8 mouse cellular contexts compared by ENCODE assay signal in genomic region chr11:70654198-70654922, GRCm38 (mm10). TPM values are rescaled to one million over a fixed set of nuclear protein-coding genes. Genes with fewer than 3 reads are reported as not detected.
A peak's percentile ranks its signal among the peaks of the same experiment; 100 is the strongest.
DNase-seq lines count a peak whose midpoint lies in the region; ATAC-seq lines count a peak whose summit lies in the region.

Gene Pfn1 (minus strand): TSS chr11:70654644.

- H3K4me2 ChIP-seq in embryonic facial prominence, embryonic 12.5 days (replicated peaks), result peak within 1 kb of the TSS; percentile 97
- H3K4me2 ChIP-seq in kidney, embryonic 15.5 days, result peak within 1 kb of the TSS; percentile 95
- H3K4me2 ChIP-seq in liver, embryonic 11.5 days, result peak within 1 kb of the TSS; percentile 92

- peak within 1 kb of the TSS; percentile 99 for H3K27ac ChIP-seq in embryonic facial prominence, embryonic 12.5 days
- peak within 1 kb of the TSS; percentile 97 for H3K27ac ChIP-seq in heart, embryonic 10.5 days
- peak within 1 kb of the TSS; percentile 99 for H3K27ac ChIP-seq in kidney, embryonic 15.5 days
- peak within 1 kb of the TSS; percentile 100 for H3K27ac ChIP-seq in liver, embryonic 11.5 days (ENCODE audit: low read depth, low read length)

- peak within 1 kb of the TSS; percentile 99 for H3K4me3 ChIP-seq in embryonic facial prominence, embryonic 12.5 days
- peak within 1 kb of the TSS; percentile 100 for H3K4me3 ChIP-seq in heart, embryonic 10.5 days
- peak within 1 kb of the TSS; percentile 100 for H3K4me3 ChIP-seq in kidney, embryonic 15.5 days (replicated peaks)
- H3K4me3 ChIP-seq in liver, embryonic 11.5 days (ENCODE audit: low read depth, low read length), result peak within 1 kb of the TSS; percentile 100

- under 1% methylated on average over 61 of the region's 61 CpGs for whole genome bisulfite sequencing in embryonic facial prominence, embryonic 12.5 days
- WGBS in heart, embryonic 10.5 days, result under 1% methylated on average over 60 of the region's 61 CpGs
- under 1% methylated on average over 61 of the region's 61 CpGs for WGBS in kidney, embryonic 15.5 days
- under 1% methylated on average over 60 of the region's 61 CpGs for WGBS in liver, embryonic 11.5 days

- no peaks in the 10 kb centered on the region for H3K27me3 ChIP-seq in embryonic facial prominence, embryonic 12.5 days
- no peaks in the 10 kb centered on the region for H3K27me3 ChIP-seq in heart, embryonic 10.5 days (ENCODE audit: insufficient read depth, poor library complexity, severe bottlenecking)
- H3K27me3 ChIP-seq in kidney, embryonic 15.5 days, result no peaks in the 10 kb centered on the region
- no peaks in the 10 kb centered on the region for H3K27me3 ChIP-seq in liver, embryonic 11.5 days (replicated peaks; ENCODE audit: control insufficient read depth, insufficient read depth, low read length)
- no peaks in the 10 kb centered on the region for H3K27me3 ChIP-seq in splenic B cell, adult 2 months (ENCODE audit: control insufficient read depth, insufficient read depth, low read length, poor library complexity, severe bottlenecking)

- H3K9me3 ChIP-seq in embryonic facial prominence, embryonic 12.5 days, result no peaks in the 10 kb centered on the region
- H3K9me3 ChIP-seq in heart, embryonic 10.5 days, result no peaks in the 10 kb centered on the region
- H3K9me3 ChIP-seq in kidney, embryonic 15.5 days (replicated peaks), result no peaks in the 10 kb centered on the region
- no peaks in the 10 kb centered on the region for H3K9me3 ChIP-seq in liver, embryonic 11.5 days (ENCODE audit: control insufficient read depth, low read length)

- 0 out of 2 replicates have a peak, but pooled peaks have one; percentile 12 for ATAC-seq in embryonic facial prominence, embryonic 12.5 days (ENCODE audit: insufficient number of reproducible peaks, insufficient read depth, low FRiP score, low TSS enrichment)
- peak; percentile 36 for ATAC-seq in kidney, embryonic 15.5 days (replicated peaks; ENCODE audit: low FRiP score)
- peak; percentile 55 for ATAC-seq in liver, embryonic 11.5 days (replicated peaks; ENCODE audit: low FRiP score)

- H3K9ac ChIP-seq in embryonic facial prominence, embryonic 12.5 days, result peak within 1 kb of the TSS; percentile 98
- H3K9ac ChIP-seq in kidney, embryonic 15.5 days, result peak within 1 kb of the TSS; percentile 99
- H3K9ac ChIP-seq in liver, embryonic 11.5 days (ENCODE audit: low read depth, low read length), result peak within 1 kb of the TSS; percentile 100

- H3K36me3 ChIP-seq in embryonic facial prominence, embryonic 12.5 days, result peaks cover 32% of the 10 kb centered on the region
- peaks cover 49% of the 10 kb centered on the region for H3K36me3 ChIP-seq in heart, embryonic 10.5 days
- H3K36me3 ChIP-seq in kidney, embryonic 15.5 days, result peaks cover 41% of the 10 kb centered on the region
- peaks cover 30% of the 10 kb centered on the region for H3K36me3 ChIP-seq in liver, embryonic 11.5 days (ENCODE audit: control insufficient read depth, insufficient read depth, low read length)
- H3K36me3 ChIP-seq in splenic B cell, adult 2 months (ENCODE audit: control insufficient read depth, insufficient read depth, low read length, poor library complexity, severe bottlenecking), result peaks cover 14% of the 10 kb centered on the region

- peak; percentile 94 for DNase-seq in 416B (ENCODE audit: low read depth)
- peak; percentile 90 for DNase-seq in adrenal gland, postnatal 14 days
- DNase-seq in heart, embryonic 10.5 days (ENCODE audit: low spot score), result peak; percentile 92
- DNase-seq in liver, embryonic 11.5 days (ENCODE audit: low spot score), result peak; percentile 81
- peak; percentile 92 for DNase-seq in naive thymus-derived CD4-positive, alpha-beta T cell, adult 2 months (ENCODE audit: low read depth)
- peak; percentile 92 for DNase-seq in splenic B cell, adult 2 months (ENCODE audit: low read depth, low spot score)

- peaks cover 50% of the 10 kb centered on the region for H3K4me1 ChIP-seq in embryonic facial prominence, embryonic 12.5 days
- H3K4me1 ChIP-seq in heart, embryonic 10.5 days, result peaks cover 62% of the 10 kb centered on the region
- H3K4me1 ChIP-seq in kidney, embryonic 15.5 days, result peaks cover 72% of the 10 kb centered on the region
- H3K4me1 ChIP-seq in liver, embryonic 11.5 days (replicated peaks; ENCODE audit: control insufficient read depth, insufficient read depth, low read length), result peaks cover 65% of the 10 kb centered on the region

RNA-seq across cellular contexts. Expression of gene Pfn1, which starts in this region (rescaled TPM):
- 807 and 918 TPM in 2 replicates for total RNA-seq in adrenal gland, postnatal 14 days (2021)
- polyA plus RNA-seq in embryonic facial prominence, embryonic 12.5 days (2016; fragmentation: Nextera tagmentation; extraction: Ambion mirVana), result 1,467 and 1,498 TPM in 2 replicates
- polyA plus RNA-seq in heart, embryonic 10.5 days (2016; fragmentation: Nextera tagmentation; extraction: Ambion mirVana), result 2,022 and 2,208 TPM in 2 replicates
- polyA plus RNA-seq in kidney, embryonic 15.5 days (2015; fragmentation: Nextera tagmentation; extraction: Ambion mirVana), result 1,914 and 2,031 TPM in 2 replicates
- 2,285 and 2,367 TPM in 2 replicates for polyA plus RNA-seq in liver, embryonic 11.5 days (2014; fragmentation: Nextera tagmentation; extraction: Ambion mirVana)

Comparison
In these comparisons a context has a peak if more than half of its experiments do, and no peak if none do; other contexts are left out.
1. Peak in every context shown above with its lines: DNase-seq, ATAC-seq, H3K4me3 ChIP-seq and H3K27ac ChIP-seq.